In genomic region chr3:100572571-100573183, GRCm38 (mm10) we compare ENCODE assay signal across 25 mouse cellular contexts.
DNase-seq lines count a peak whose midpoint lies in the region; ATAC-seq and TF ChIP-seq lines count a peak whose summit lies in the region.
"Had no signal": no experiment of that assay in that cellular context is flagged by ENCODE, and none has a peak within 500 bp of the region (broad histone marks: within the 10 kb centered on the region; RNA-seq: fewer than 3 reads in every experiment).

No protein-coding gene starts in this region.

- DNase-seq in frontal cortex, postnatal 10 days (ENCODE audit: low spot score in 2 of 2): no peak
- DNase-seq in lung, embryonic 14.5 days: no peak
- DNase-seq in lung, postnatal 36 days: no peak
- DNase-seq in heart, adult 11 months: no peak
- DNase-seq in ovary, adult 18-20 months (ENCODE audit: low spot score): no peak
- DNase-seq in gastrocnemius, adult 8-10 months (ENCODE audit: low spot score in 2 of 2): no peak
- DNase-seq: adrenal gland, postnatal 10 days; adrenal gland, postnatal 36 days; cerebellum, adult 11-12 months; cerebellum, adult 8-10 months; cerebellum, postnatal 10 days; cerebellum, postnatal 36 days; embryo, embryonic 11 days; gastrocnemius, postnatal 10 days; gastrocnemius, postnatal 36 days had no signal

- peak; percentile 92 for ATAC-seq in frontal cortex, adult (ENCODE audit: low TSS enrichment)
- ATAC-seq in lung, embryonic 14.5 days (ENCODE audit: insufficient read depth): no peak
- ATAC-seq in stomach, embryonic 16.5 days (ENCODE audit: insufficient read depth, low FRiP score): no peak
- ATAC-seq: forebrain, embryonic 16.5 days had no signal

- H3K27me3 ChIP-seq in lung, embryonic 14.5 days (ENCODE audit: insufficient read depth, low read length): no peaks in the 10 kb centered on the region
- no peaks in the 10 kb centered on the region for H3K27me3 ChIP-seq in stomach, embryonic 16.5 days (ENCODE audit: control insufficient read depth, insufficient read depth, low read length)
- H3K27me3 ChIP-seq: embryonic facial prominence, embryonic 13.5 days; forebrain, embryonic 12.5 days; hindbrain, embryonic 12.5 days; hindbrain, embryonic 15.5 days had no signal

- no peaks in the 10 kb centered on the region for H3K4me1 ChIP-seq in lung, embryonic 14.5 days (ENCODE audit: insufficient read depth)
- H3K4me1 ChIP-seq in stomach, embryonic 16.5 days (ENCODE audit: control insufficient read depth, insufficient read depth, low read length): no peaks in the 10 kb centered on the region
- H3K4me1 ChIP-seq: embryonic facial prominence, embryonic 10.5 days; embryonic facial prominence, embryonic 13.5 days; forebrain, embryonic 12.5 days; hindbrain, embryonic 12.5 days; hindbrain, embryonic 15.5 days had no signal

- peak overlapping the region; percentile 3; the same call in 1 of the 2 replicates for H3K27ac ChIP-seq in lung, embryonic 14.5 days (ENCODE audit: low read depth)
- H3K27ac ChIP-seq in stomach, embryonic 16.5 days (ENCODE audit: low read length): peak overlapping the region; percentile 12; the same call in 1 of the 2 replicates
- H3K27ac ChIP-seq: embryonic facial prominence, embryonic 10.5 days; embryonic facial prominence, embryonic 13.5 days; forebrain, embryonic 12.5 days; hindbrain, embryonic 12.5 days; hindbrain, embryonic 15.5 days had no signal

- H3K4me3 ChIP-seq in lung, embryonic 14.5 days (ENCODE audit: low read depth, low read length): no peak overlapping the region
- H3K4me3 ChIP-seq in stomach, embryonic 16.5 days (replicated peaks; ENCODE audit: low read length): no peak overlapping the region
- H3K4me3 ChIP-seq: embryonic facial prominence, embryonic 10.5 days; embryonic facial prominence, embryonic 13.5 days; erythroblast, embryonic 14.5 days; forebrain, embryonic 12.5 days; hindbrain, embryonic 12.5 days; hindbrain, embryonic 15.5 days had no signal

- H3K9me3 ChIP-seq in lung, embryonic 14.5 days (ENCODE audit: low read depth, low read length): no peaks in the 10 kb centered on the region
- no peaks in the 10 kb centered on the region for H3K9me3 ChIP-seq in stomach, embryonic 16.5 days (replicated peaks; ENCODE audit: control insufficient read depth, low read length)
- H3K9me3 ChIP-seq: embryonic facial prominence, embryonic 10.5 days; embryonic facial prominence, embryonic 13.5 days; forebrain, embryonic 12.5 days; hindbrain, embryonic 12.5 days; hindbrain, embryonic 15.5 days had no signal

- H3K36me3 ChIP-seq in lung, embryonic 14.5 days (ENCODE audit: insufficient read depth): peaks cover 5% of the 10 kb centered on the region; the same call in 1 of the 2 replicates
- 0 out of 2 replicates have a peak, but pooled peaks cover 4% of the 10 kb centered on the region for H3K36me3 ChIP-seq in stomach, embryonic 16.5 days (ENCODE audit: control insufficient read depth, insufficient read depth, low read length)

- WGBS in lung, embryonic 14.5 days: 68% methylated on average over 3 of the region's 3 CpGs
- 72% methylated on average over 3 of the region's 3 CpGs for WGBS in stomach, embryonic 16.5 days

- TF ChIP-seq CTCF in lung, embryonic 14.5 days (IDR thresholded peaks at IDR 0.05; ENCODE audit: low read depth): no peak

- no peak overlapping the region for H3K4me2 ChIP-seq in lung, embryonic 14.5 days
- no peak overlapping the region for H3K4me2 ChIP-seq in stomach, embryonic 16.5 days (ENCODE audit: low read depth, low read length)
- H3K4me2 ChIP-seq: embryonic facial prominence, embryonic 13.5 days; forebrain, embryonic 12.5 days; heart, embryonic 11.5 days; hindbrain, embryonic 12.5 days; hindbrain, embryonic 15.5 days had no signal

- H3K9ac ChIP-seq in lung, embryonic 14.5 days: no peak overlapping the region
- H3K9ac ChIP-seq in stomach, embryonic 16.5 days (ENCODE audit: low read length): no peak overlapping the region
- H3K9ac ChIP-seq: embryonic facial prominence, embryonic 13.5 days; forebrain, embryonic 12.5 days; hindbrain, embryonic 12.5 days; hindbrain, embryonic 15.5 days had no signal
